Mouse (Mus musculus) forebrain, embryonic 11.5 days (tissue): Measurements from ENCODE around the gene Plod1. TPM values are rescaled to one million over a fixed set of nuclear protein-coding genes. Genes with fewer than 3 reads are reported as not detected.

ENCODE experiments used
- ATAC-seq: fragments of 200-750 bp; cut with Nextera tagmentation; replicated peaks from 2 replicates; pipeline ENCODE4 v1.8.0; 2017; ENCODE audit warnings: moderate TSS enrichment; ENCODE audit not compliant: low FRiP score
- DNase-seq: peaks from one replicate; pipeline ENCODE4 v3.0.0-alpha.2; 2017; ENCODE audit warnings: low spot score
- H3K27ac ChIP-seq: fragments of 300-500 bp; sonication (generic); 2 replicates; pipeline ENCODE4 v1.5.1; 2014; ENCODE audit warnings: low read depth, low read length
- H3K27me3 ChIP-seq: fragments of 300-500 bp; sonication (generic); 2 replicates; pipeline ENCODE4 v1.6.1; 2014; ENCODE audit warnings: mild to moderate bottlenecking, low read length, mixed read lengths; ENCODE audit not compliant: control insufficient read depth, insufficient read depth
- H3K36me3 ChIP-seq: fragments of 300-500 bp; sonication (generic); 2 replicates; pipeline ENCODE4 v1.6.1; 2014; ENCODE audit warnings: mild to moderate bottlenecking, low read length, moderate library complexity, mixed read lengths; ENCODE audit not compliant: control insufficient read depth, insufficient read depth
- H3K4me1 ChIP-seq: fragments of 300-500 bp; sonication (generic); replicated peaks from 2 replicates; pipeline ENCODE4 v1.6.1; 2014; ENCODE audit warnings: low read length, mixed read lengths; ENCODE audit not compliant: control insufficient read depth, insufficient read depth
- H3K4me2 ChIP-seq: fragments of 300-500 bp; sonication (generic); 2 replicates; pipeline ENCODE4 v1.6.1; 2014; ENCODE audit warnings: low read depth, mild to moderate bottlenecking, low read length, moderate library complexity, mixed read lengths; ENCODE audit not compliant: severe bottlenecking
- H3K4me3 ChIP-seq: fragments of 300-500 bp; sonication (generic); 2 replicates; pipeline ENCODE4 v1.5.1; 2014; ENCODE audit warnings: low read depth, low read length
- H3K9ac ChIP-seq: fragments of 300-500 bp; sonication (generic); 2 replicates; pipeline ENCODE4 v1.6.1; 2014; ENCODE audit warnings: low read length
- H3K9me3 ChIP-seq: fragments of 300-500 bp; sonication (generic); 2 replicates; pipeline ENCODE4 v1.6.1; 2016; ENCODE audit warnings: low read length, mixed read lengths; ENCODE audit not compliant: control insufficient read depth
- WGBS: fragments of 180-500 bp; shearing (Covaris S2); extraction: QIAGEN DNeasy Blood & Tissue Kit; methylation state at CpG from one replicate; pipeline ENCODE4 v1.1.7; 2014; 5-methylcytosine and 5-hydroxymethylcytosine counted together
- polyA plus RNA-seq: library from polyadenylated mRNA; unstranded; fragments of >200 nt; fragmentation: Nextera tagmentation; extraction: Ambion mirVana; gene quantifications from 2 replicates; pipeline ENCODE4 v1.2.1, GENCODE M21; 2014

Plod1 gene
- polyA plus RNA-seq, 1 experiment from 2014 or later: 21.6 TPM

GRCm38 (mm10) chr4:147941045-147942020, 4.8 kb upstream of the Plod1 start:
- ATAC-seq (peak; percentile 63), DNase-seq (peak; percentile 69)
- no peak overlapping the region for H3K27ac ChIP-seq
- peak overlapping the region; percentile 94 for H3K4me2 ChIP-seq
- no peaks in the 10 kb centered on the region for H3K9me3 ChIP-seq
- peaks cover 5% of the 10 kb centered on the region for H3K4me1 ChIP-seq
- peak overlapping the region; percentile 96 for H3K4me3 ChIP-seq
- peaks cover 8% of the 10 kb centered on the region; the same call in 1 of the 2 replicates for H3K36me3 ChIP-seq
- no peaks in the 10 kb centered on the region for H3K27me3 ChIP-seq
- H3K9ac ChIP-seq: peak overlapping the region; percentile 79
- 7% methylated on average over 73 of the region's 88 CpGs for WGBS

DNA sequence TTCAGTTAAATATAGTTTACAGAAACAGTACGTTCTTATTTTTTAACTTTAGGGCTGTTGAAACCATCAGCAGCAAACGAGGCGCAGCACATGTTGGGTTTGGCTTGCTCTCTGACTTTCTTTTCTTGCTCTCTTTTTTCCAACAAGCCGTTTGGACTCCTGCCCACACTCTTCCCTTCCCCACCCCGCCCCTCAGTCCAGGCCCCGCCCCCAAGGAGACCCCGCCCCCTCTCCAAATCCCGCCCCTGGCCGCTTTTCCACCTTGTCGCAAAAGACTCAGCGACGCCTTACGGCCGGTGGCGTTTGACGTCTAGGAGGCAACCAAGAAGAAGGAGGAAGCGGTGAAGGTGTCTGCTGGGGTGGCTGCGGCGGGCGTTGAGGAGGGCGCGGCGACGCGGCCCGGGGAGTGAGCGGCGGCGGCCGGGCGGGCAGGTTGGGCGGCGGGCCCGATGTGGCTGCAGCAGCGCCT, 4.0 kb upstream of the Plod1 start, which contains the start of gene 2510039O18Rik:
Gene 2510039O18Rik, plus strand, starts transcription at position 320 of the 469 bp plus-strand sequence.
- no peaks in the 10 kb centered on the region for H3K27me3 ChIP-seq
- WGBS: 1% methylated on average over 34 of the region's 35 CpGs
- DNase-seq (peak; percentile 95), ATAC-seq (peak; percentile 74)
- peak within 1 kb of the TSS; percentile 79 for H3K9ac ChIP-seq
- peaks cover 5% of the 10 kb centered on the region for H3K4me1 ChIP-seq
- H3K9me3 ChIP-seq: no peaks in the 10 kb centered on the region
- peaks cover 8% of the 10 kb centered on the region; the same call in 1 of the 2 replicates for H3K36me3 ChIP-seq
- peak within 1 kb of the TSS; percentile 96 for H3K4me3 ChIP-seq
- H3K4me2 ChIP-seq: peak within 1 kb of the TSS; percentile 94
- H3K27ac ChIP-seq: no peak within 1 kb of the TSS; the same call in 1 of the 2 replicates

GRCm38 (mm10) chr4:147940111-147940510, 3.5 kb upstream of the Plod1 start:
- Histone ChIP-seq H3K9ac (no peak overlapping the region), H3K36me3 (peaks cover 5% of the 10 kb centered on the region; the same call in 1 of the 2 replicates), H3K4me1 (peaks cover 5% of the 10 kb centered on the region), H3K4me2 (peak overlapping the region; percentile 26; the same call in 1 of the 2 replicates), H3K27me3 (no peaks in the 10 kb centered on the region), H3K4me3 (no peak overlapping the region), H3K9me3 (no peaks in the 10 kb centered on the region), H3K27ac (no peak overlapping the region; the same call in 1 of the 2 replicates)
- WGBS: 59% methylated on average over 9 of the region's 9 CpGs
- ATAC-seq (peak; percentile 18; the same call in 1 of the 2 replicates), DNase-seq (no peak)

- H3K36me3 ChIP-seq: no peaks in the 10 kb centered on the region
- H3K4me2 ChIP-seq: no peak overlapping the region
- H3K27ac ChIP-seq: no peak overlapping the region
- no peaks in the 10 kb centered on the region for H3K9me3 ChIP-seq
- DNase-seq (no peak), ATAC-seq (no peak)
- WGBS: 77% methylated on average over 14 of the region's 14 CpGs
- H3K9ac ChIP-seq: no peak overlapping the region
- peaks cover 5% of the 10 kb centered on the region for H3K4me1 ChIP-seq
- no peaks in the 10 kb centered on the region for H3K27me3 ChIP-seq
- no peak overlapping the region for H3K4me3 ChIP-seq
Measured at GRCm38 (mm10) chr4:147938148-147939096, 1.9 kb upstream of the Plod1 start.

GRCm38 (mm10) chr4:147937486-147937885, 919 bp upstream of the Plod1 start:
- no peaks in the 10 kb centered on the region for H3K36me3 ChIP-seq
- H3K4me3 ChIP-seq: no peak overlapping the region
- ATAC-seq (no peak), DNase-seq (no peak)
- H3K4me1 ChIP-seq: peaks cover 5% of the 10 kb centered on the region
- 35% methylated on average over 5 of the region's 5 CpGs for WGBS
- no peak overlapping the region for H3K4me2 ChIP-seq
- H3K9me3 ChIP-seq: no peaks in the 10 kb centered on the region
- H3K27ac ChIP-seq: no peak overlapping the region
- no peak overlapping the region for H3K9ac ChIP-seq
- no peaks in the 10 kb centered on the region for H3K27me3 ChIP-seq

- WGBS: 58% methylated on average over 3 of the region's 3 CpGs
- ATAC-seq (no peak), DNase-seq (no peak)
- Histone ChIP-seq H3K4me1 (peaks cover 4% of the 10 kb centered on the region), H3K4me2 (peak overlapping the region; percentile 87), H3K36me3 (no peaks in the 10 kb centered on the region), H3K9ac (peak overlapping the region; percentile 73; the same call in 1 of the 2 replicates), H3K4me3 (peak overlapping the region; percentile 59), H3K9me3 (no peaks in the 10 kb centered on the region), H3K27ac (no peak overlapping the region), H3K27me3 (no peaks in the 10 kb centered on the region)
Measured at GRCm38 (mm10) chr4:147937021-147937420, 454 bp upstream of the Plod1 start.

DNA sequence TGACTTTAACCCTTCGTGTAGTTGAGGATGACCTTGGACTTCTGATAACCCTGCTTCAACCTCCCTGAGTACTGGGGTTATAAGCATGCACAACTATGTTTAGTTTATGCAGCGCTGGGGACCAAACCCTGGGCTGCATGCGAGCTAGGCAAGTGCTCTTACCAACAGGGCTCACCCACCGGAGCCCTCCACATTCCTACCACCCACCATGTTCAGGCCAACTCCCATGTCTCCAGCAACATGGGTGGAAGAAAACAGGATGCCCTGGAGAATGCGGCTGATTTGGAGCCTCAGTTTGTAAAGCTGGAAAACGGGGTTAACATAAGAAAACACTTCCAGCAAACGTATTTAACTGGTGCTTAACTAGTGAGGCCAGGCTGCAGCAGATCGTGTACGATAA, 663 bp downstream of the Plod1 start:
- peak overlapping the region; percentile 87 for H3K4me2 ChIP-seq
- H3K4me3 ChIP-seq: peak overlapping the region; percentile 59
- no peaks in the 10 kb centered on the region for H3K9me3 ChIP-seq
- peak overlapping the region; percentile 73; the same call in 1 of the 2 replicates for H3K9ac ChIP-seq
- DNase-seq: no peak
- H3K36me3 ChIP-seq: no peaks in the 10 kb centered on the region
- no peaks in the 10 kb centered on the region for H3K27me3 ChIP-seq
- H3K27ac ChIP-seq: no peak overlapping the region
- WGBS: 22% methylated on average over 9 of the region's 9 CpGs
- no peaks in the 10 kb centered on the region; the same call in 1 of the 2 replicates for H3K4me1 ChIP-seq
- no peak for ATAC-seq

- Histone ChIP-seq H3K9me3 (no peaks in the 10 kb centered on the region), H3K9ac (no peak overlapping the region), H3K4me3 (no peak overlapping the region), H3K4me2 (no peak overlapping the region), H3K27me3 (no peaks in the 10 kb centered on the region), H3K27ac (no peak overlapping the region), H3K36me3 (no peaks in the 10 kb centered on the region), H3K4me1 (no peaks in the 10 kb centered on the region; the same call in 1 of the 2 replicates)
- ATAC-seq: no peak
- WGBS: 83% methylated on average over 4 of the region's 4 CpGs
- DNase-seq: no peak
Measured at GRCm38 (mm10) chr4:147934611-147935010, 2.0 kb downstream of the Plod1 start.
